Mouse (Mus musculus): Measurements from ENCODE around the gene Lrsam1. TPM values are rescaled to one million over a fixed set of nuclear protein-coding genes. Genes with fewer than 3 reads are reported as not detected.

The Lrsam1 gene
- total and polyA plus RNA-seq, 2 experiments from 2014 or later, result 25.3 to 37.3 TPM

- 0 out of 2 replicates have a peak, but pooled peaks cover 3% of the 10 kb centered on the region for H3K4me1 ChIP-seq (ENCODE audit: insufficient read depth, low read length)
- H3K4me3 ChIP-seq (ENCODE audit: low read depth, low read length), result no peak overlapping the region
- no peaks in the 10 kb centered on the region for H3K9me3 ChIP-seq (ENCODE audit: low read length)
- no peak for DNase-seq (ENCODE audit: low spot score)
- H3K9ac ChIP-seq (replicated peaks; ENCODE audit: low read length, poor library complexity, severe bottlenecking), result no peak overlapping the region
- no peak overlapping the region for H3K4me2 ChIP-seq (ENCODE audit: low read depth, low read length, poor library complexity, severe bottlenecking)
- TF ChIP-seq CTCF (IDR thresholded peaks at IDR 0.05), result no peak
- WGBS, result 87% methylated on average over 5 of the region's 5 CpGs
- H3K27ac ChIP-seq (ENCODE audit: low read depth, low read length), result no peak overlapping the region
- ATAC-seq (ENCODE audit: low FRiP score), result no peak
- H3K36me3 ChIP-seq (ENCODE audit: insufficient read depth, low read length), result 0 out of 2 replicates have a peak, but pooled peaks cover 4% of the 10 kb centered on the region
- no peaks in the 10 kb centered on the region for H3K27me3 ChIP-seq (ENCODE audit: insufficient read depth, low read length)
These were observed 56.8 kb downstream of the Lrsam1 start for GRCm38 (mm10) chr2:32904637-32905036.

GRCm38 (mm10) chr2:32903470-32903869, 57.9 kb downstream of the Lrsam1 start:
- DNase-seq (ENCODE audit: low spot score) (no peak), ATAC-seq (ENCODE audit: low FRiP score) (no peak)
- 0 out of 2 replicates have a peak, but pooled peaks cover 4% of the 10 kb centered on the region for H3K36me3 ChIP-seq (ENCODE audit: insufficient read depth, low read length)

GRCm38 (mm10) chr2:32902126-32902525, 59.3 kb downstream of the Lrsam1 start:
- Histone ChIP-seq H3K27me3 (ENCODE audit: insufficient read depth, low read length) (no peaks in the 10 kb centered on the region), H3K9ac (replicated peaks; ENCODE audit: low read length, poor library complexity, severe bottlenecking) (no peak overlapping the region), H3K36me3 (ENCODE audit: insufficient read depth, low read length) (0 out of 2 replicates have a peak, but pooled peaks cover 4% of the 10 kb centered on the region), H3K4me1 (ENCODE audit: insufficient read depth, low read length) (0 out of 2 replicates have a peak, but pooled peaks cover 3% of the 10 kb centered on the region), H3K27ac (ENCODE audit: low read depth, low read length) (no peak overlapping the region), H3K4me3 (ENCODE audit: low read depth, low read length) (no peak overlapping the region), H3K4me2 (ENCODE audit: low read depth, low read length, poor library complexity, severe bottlenecking) (no peak overlapping the region), H3K9me3 (ENCODE audit: low read length) (no peaks in the 10 kb centered on the region)
- ATAC-seq (ENCODE audit: low FRiP score) (no peak), DNase-seq (ENCODE audit: low spot score) (no peak)
- no peak for TF ChIP-seq CTCF (IDR thresholded peaks at IDR 0.05)
- WGBS, result 91% methylated on average over 9 of the region's 9 CpGs

More at GRCm38 (mm10) chr2:32903470-32903869, 57.9 kb downstream of the Lrsam1 start:
- Histone ChIP-seq H3K27me3 (ENCODE audit: insufficient read depth, low read length) (no peaks in the 10 kb centered on the region), H3K9me3 (ENCODE audit: low read length) (no peaks in the 10 kb centered on the region), H3K9ac (replicated peaks; ENCODE audit: low read length, poor library complexity, severe bottlenecking) (no peak overlapping the region), H3K4me3 (ENCODE audit: low read depth, low read length) (no peak overlapping the region), H3K27ac (ENCODE audit: low read depth, low read length) (no peak overlapping the region), H3K4me2 (ENCODE audit: low read depth, low read length, poor library complexity, severe bottlenecking) (no peak overlapping the region), H3K4me1 (ENCODE audit: insufficient read depth, low read length) (0 out of 2 replicates have a peak, but pooled peaks cover 3% of the 10 kb centered on the region)
- 91% methylated on average over 4 of the region's 4 CpGs for WGBS
- TF ChIP-seq CTCF (IDR thresholded peaks at IDR 0.05), result no peak

- H3K27ac ChIP-seq (ENCODE audit: low read depth, low read length), result no peak overlapping the region
- no peak overlapping the region for H3K4me3 ChIP-seq (ENCODE audit: low read depth, low read length)
- H3K4me2 ChIP-seq (ENCODE audit: low read depth, low read length, poor library complexity, severe bottlenecking), result no peak overlapping the region
- WGBS, result 55% methylated on average over 7 of the region's 7 CpGs
- no peaks in the 10 kb centered on the region for H3K27me3 ChIP-seq (ENCODE audit: insufficient read depth, low read length)
- no peak overlapping the region for H3K9ac ChIP-seq (replicated peaks; ENCODE audit: low read length, poor library complexity, severe bottlenecking)
- ATAC-seq (ENCODE audit: low FRiP score) (no peak), DNase-seq (ENCODE audit: low spot score) (no peak)
- 0 out of 2 replicates have a peak, but pooled peaks cover 2% of the 10 kb centered on the region for H3K4me1 ChIP-seq (ENCODE audit: insufficient read depth, low read length)
- TF ChIP-seq CTCF (IDR thresholded peaks at IDR 0.05), result no peak
- 0 out of 2 replicates have a peak, but pooled peaks cover 4% of the 10 kb centered on the region for H3K36me3 ChIP-seq (ENCODE audit: insufficient read depth, low read length)
- no peaks in the 10 kb centered on the region for H3K9me3 ChIP-seq (ENCODE audit: low read length)
These were observed 62.4 kb downstream of the Lrsam1 start for GRCm38 (mm10) chr2:32898983-32899382.

GRCm38 (mm10) chr2:32896507-32897147, 64.8 kb downstream of the Lrsam1 start:
- Histone ChIP-seq H3K36me3 (ENCODE audit: insufficient read depth, low read length) (0 out of 2 replicates have a peak, but pooled peaks cover 4% of the 10 kb centered on the region), H3K4me1 (ENCODE audit: insufficient read depth, low read length) (no peaks in the 10 kb centered on the region), H3K9me3 (ENCODE audit: low read length) (no peaks in the 10 kb centered on the region), H3K27me3 (ENCODE audit: insufficient read depth, low read length) (no peaks in the 10 kb centered on the region), H3K4me3 (ENCODE audit: low read depth, low read length) (no peak overlapping the region), H3K4me2 (ENCODE audit: low read depth, low read length, poor library complexity, severe bottlenecking) (no peak overlapping the region), H3K9ac (replicated peaks; ENCODE audit: low read length, poor library complexity, severe bottlenecking) (no peak overlapping the region), H3K27ac (ENCODE audit: low read depth, low read length) (no peak overlapping the region)
- TF ChIP-seq CTCF (IDR thresholded peaks at IDR 0.05), result no peak
- 52% methylated on average over 10 of the region's 10 CpGs for WGBS
- ATAC-seq (ENCODE audit: low FRiP score) (no peak), DNase-seq (ENCODE audit: low spot score) (no peak)

GRCm38 (mm10) chr2:32895606-32896106, 65.8 kb downstream of the Lrsam1 start:
- 42% methylated on average over 8 of the region's 8 CpGs for WGBS
- H3K27ac ChIP-seq (ENCODE audit: low read depth, low read length), result no peak overlapping the region
- no peak for ATAC-seq (ENCODE audit: low FRiP score)
- no peak overlapping the region for H3K4me3 ChIP-seq (ENCODE audit: low read depth, low read length)
- 0 out of 2 replicates have a peak, but pooled peaks cover 4% of the 10 kb centered on the region for H3K36me3 ChIP-seq (ENCODE audit: insufficient read depth, low read length)
- TF ChIP-seq CTCF (IDR thresholded peaks at IDR 0.05), result no peak
- peak; percentile 48 for DNase-seq (ENCODE audit: low spot score)
- no peaks in the 10 kb centered on the region for H3K4me1 ChIP-seq (ENCODE audit: insufficient read depth, low read length)
- H3K9me3 ChIP-seq (ENCODE audit: low read length), result no peaks in the 10 kb centered on the region
- no peak overlapping the region for H3K4me2 ChIP-seq (ENCODE audit: low read depth, low read length, poor library complexity, severe bottlenecking)
- no peaks in the 10 kb centered on the region for H3K27me3 ChIP-seq (ENCODE audit: insufficient read depth, low read length)
- no peak overlapping the region for H3K9ac ChIP-seq (replicated peaks; ENCODE audit: low read length, poor library complexity, severe bottlenecking)
